Mouse (Mus musculus): ENCODE data around the gene Cacna1g.

- no peak for TF ChIP-seq POLR2A (IDR thresholded peaks at IDR 0.05; ENCODE audit: insufficient read depth, low read depth, low read length)
- no peak for TF ChIP-seq CTCF (IDR thresholded peaks at IDR 0.05; ENCODE audit: insufficient read depth, low read depth, low read length)
These were observed 9.4 kb upstream of the Cacna1g start for GRCm38 (mm10) chr11:94483436-94483835.

All from olfactory bulb, adult 2 months (tissue).